Comparison of ENCODE assay signal across 29 mouse cellular contexts in genomic region chr8:105601301-105601700, GRCm38 (mm10). TPM values are rescaled to one million over a fixed set of nuclear protein-coding genes. Genes with fewer than 3 reads are reported as not detected.
DNase-seq lines count a peak whose midpoint lies in the region; ATAC-seq and TF ChIP-seq lines count a peak whose summit lies in the region.
"Had no signal": no experiment of that assay in that cellular context is flagged by ENCODE, and none has a peak within 500 bp of the region (broad histone marks: within the 10 kb centered on the region; RNA-seq: fewer than 3 reads in every experiment).

No protein-coding gene starts in this region.

- DNase-seq in adrenal gland, adult (ENCODE audit: inconsistent age in 2 of 2, low spot score in 1 of 2): peak; percentile 61 to 70
- no peak for DNase-seq in adrenal gland, postnatal 14 days
- no peak for DNase-seq in hindbrain, embryonic 14.5 days (ENCODE audit: low spot score)
- DNase-seq in brain, adult 2 months (ENCODE audit: low read depth, low spot score): peak; percentile 79
- no peak for DNase-seq in lung, postnatal 0 days (ENCODE audit: low spot score)
- DNase-seq in urinary bladder, adult 2 months (ENCODE audit: low spot score): no peak
- DNase-seq in cerebellum, adult 2 months: no peak
- DNase-seq: adrenal gland, postnatal 10 days; B cell, adult 2 months; cerebellum, adult 11-12 months; cerebellum, adult 9-10 months; cerebellum, postnatal 14 days; gastrocnemius, adult 2 months; gastrocnemius, postnatal 14 days; heart, adult 18-20 months; heart, postnatal 14 days; heart, postnatal 4 days; kidney, adult 11 months had no signal

- no peaks in the 10 kb centered on the region for H3K9me3 ChIP-seq in hindbrain, embryonic 13.5 days
- H3K9me3 ChIP-seq in hindbrain, embryonic 14.5 days (ENCODE audit: control insufficient read depth, low read length): no peaks in the 10 kb centered on the region
- H3K9me3 ChIP-seq in lung, postnatal 0 days (ENCODE audit: low read length): no peaks in the 10 kb centered on the region
- H3K9me3 ChIP-seq: forebrain, embryonic 10.5 days; forebrain, embryonic 13.5 days; heart, embryonic 13.5 days; intestine, embryonic 15.5 days had no signal

- H3K27me3 ChIP-seq in hindbrain, embryonic 13.5 days: no peaks in the 10 kb centered on the region
- no peaks in the 10 kb centered on the region for H3K27me3 ChIP-seq in hindbrain, embryonic 14.5 days (ENCODE audit: control insufficient read depth, insufficient read depth, low read length)
- no peaks in the 10 kb centered on the region for H3K27me3 ChIP-seq in lung, postnatal 0 days (replicated peaks; ENCODE audit: insufficient read depth, low read length)
- H3K27me3 ChIP-seq in cerebellum, adult 2 months (ENCODE audit: control insufficient read depth, insufficient read depth, low read length): no peaks in the 10 kb centered on the region
- H3K27me3 ChIP-seq: heart, embryonic 13.5 days; intestine, embryonic 15.5 days; Patski had no signal

- no peaks in the 10 kb centered on the region for H3K36me3 ChIP-seq in hindbrain, embryonic 13.5 days
- no peaks in the 10 kb centered on the region for H3K36me3 ChIP-seq in hindbrain, embryonic 14.5 days (replicated peaks; ENCODE audit: control insufficient read depth, insufficient read depth)
- no peaks in the 10 kb centered on the region for H3K36me3 ChIP-seq in lung, postnatal 0 days (ENCODE audit: insufficient read depth, low read length)
- H3K36me3 ChIP-seq: forebrain, embryonic 10.5 days; heart, embryonic 13.5 days; intestine, embryonic 15.5 days had no signal

- H3K4me1 ChIP-seq in hindbrain, embryonic 13.5 days (replicated peaks): peaks cover 17% of the 10 kb centered on the region
- peaks cover 7% of the 10 kb centered on the region for H3K4me1 ChIP-seq in hindbrain, embryonic 14.5 days (replicated peaks; ENCODE audit: control insufficient read depth, insufficient read depth, low read length)
- 0 out of 2 replicates have a peak, but pooled peaks cover 4% of the 10 kb centered on the region for H3K4me1 ChIP-seq in lung, postnatal 0 days (ENCODE audit: insufficient read depth, low read depth, low read length)
- peaks cover 3% of the 10 kb centered on the region; the same call in 1 of the 2 replicates for H3K4me1 ChIP-seq in cerebellum, adult 2 months (ENCODE audit: control insufficient read depth, insufficient read depth, low read length)

- peak overlapping the region; percentile 35; the same call in 1 of the 2 replicates for H3K9ac ChIP-seq in hindbrain, embryonic 13.5 days
- no peak overlapping the region for H3K9ac ChIP-seq in hindbrain, embryonic 14.5 days
- H3K9ac ChIP-seq in lung, postnatal 0 days (replicated peaks; ENCODE audit: low read depth): no peak overlapping the region
- H3K9ac ChIP-seq: forebrain, embryonic 13.5 days; heart, embryonic 13.5 days; intestine, embryonic 15.5 days had no signal

- WGBS in hindbrain, embryonic 13.5 days: 73% methylated on average over 5 of the region's 5 CpGs
- whole genome bisulfite sequencing in hindbrain, embryonic 14.5 days: 77% methylated on average over 5 of the region's 5 CpGs
- WGBS in lung, postnatal 0 days: 71% methylated on average over 5 of the region's 5 CpGs
- WGBS in cerebellum, adult 2 months: 76% methylated on average over 5 of the region's 5 CpGs

- no peak overlapping the region for H3K27ac ChIP-seq in hindbrain, embryonic 13.5 days
- no peak overlapping the region for H3K27ac ChIP-seq in hindbrain, embryonic 14.5 days
- no peak overlapping the region for H3K27ac ChIP-seq in lung, postnatal 0 days (ENCODE audit: low read length)
- H3K27ac ChIP-seq in cerebellum, adult 2 months (ENCODE audit: insufficient read depth, low read length): no peak overlapping the region
- H3K27ac ChIP-seq: forebrain, embryonic 10.5 days; forebrain, embryonic 13.5 days; gastrocnemius, adult 2 months; heart, embryonic 13.5 days; intestine, embryonic 15.5 days had no signal

- TF ChIP-seq CTCF in lung, postnatal 0 days (IDR thresholded peaks at IDR 0.05): no peak
- no peak for TF ChIP-seq CTCF in cerebellum, adult 2 months (IDR thresholded peaks at IDR 0.05; ENCODE audit: borderline replicate concordance, insufficient read depth, low read depth, low read length)

- TF ChIP-seq POLR2A in cerebellum, adult 2 months (IDR thresholded peaks at IDR 0.05; ENCODE audit: borderline replicate concordance, insufficient read depth, low read length): no peak

- no peak for ATAC-seq in hindbrain, embryonic 13.5 days (ENCODE audit: low FRiP score)
- ATAC-seq in hindbrain, embryonic 14.5 days (ENCODE audit: low FRiP score): no peak
- no peak for ATAC-seq in lung, postnatal 0 days
- ATAC-seq: CD4-positive, CD25-positive, alpha-beta regulatory T cell, adult 4 months; forebrain, embryonic 13.5 days; forebrain, embryonic 16.5 days; hindbrain, embryonic 16.5 days; intestine, embryonic 15.5 days; Patski had no signal

- H3K4me3 ChIP-seq in hindbrain, embryonic 13.5 days: no peak overlapping the region
- no peak overlapping the region for H3K4me3 ChIP-seq in hindbrain, embryonic 14.5 days (replicated peaks; ENCODE audit: low read length)
- no peak overlapping the region for H3K4me3 ChIP-seq in lung, postnatal 0 days (ENCODE audit: low read depth, low read length)
- no peak overlapping the region for H3K4me3 ChIP-seq in cerebellum, adult 2 months (replicated peaks; ENCODE audit: insufficient read depth, low read depth, low read length)
- H3K4me3 ChIP-seq: forebrain, embryonic 10.5 days; forebrain, embryonic 13.5 days; gastrocnemius, adult 2 months; heart, embryonic 13.5 days; intestine, embryonic 15.5 days had no signal

- H3K4me2 ChIP-seq in hindbrain, embryonic 13.5 days: no peak overlapping the region
- no peak overlapping the region for H3K4me2 ChIP-seq in hindbrain, embryonic 14.5 days (replicated peaks)
- no peak overlapping the region for H3K4me2 ChIP-seq in lung, postnatal 0 days (replicated peaks; ENCODE audit: low read depth, low read length)
- H3K4me2 ChIP-seq: forebrain, embryonic 13.5 days; heart, embryonic 13.5 days; intestine, embryonic 15.5 days had no signal

- TF ChIP-seq EP300 in lung, postnatal 0 days (IDR thresholded peaks at IDR 0.05): no peak

RNA-seq across cellular contexts. Expression of gene Ripor1, which starts 3.8 kb away (rescaled TPM):
- total RNA-seq in adrenal gland, postnatal 14 days (2021): 33.9 and 39.8 TPM in 2 replicates
- polyA plus RNA-seq in hindbrain, embryonic 13.5 days (2015; fragmentation: Nextera tagmentation; extraction: Ambion mirVana): 26.6 and 27.1 TPM in 2 replicates
- 30.6 and 32.6 TPM in 2 replicates for polyA plus RNA-seq in hindbrain, embryonic 14.5 days (2014; fragmentation: Nextera tagmentation; extraction: Ambion mirVana)
- 25.5 and 28.5 TPM in 2 replicates for polyA plus RNA-seq in lung, postnatal 0 days (2015; fragmentation: Nextera tagmentation; extraction: Ambion mirVana)
- 12.1 and 26.0 TPM in 2 replicates for polyA plus RNA-seq in urinary bladder, adult 2 months (2012; rRNA removed)
- 33.4 and 35.9 TPM in 2 replicates for polyA plus RNA-seq in cerebellum, adult 2 months (2012; rRNA removed)

RNA-seq across cellular contexts. Expression of gene Ctcf, which starts 35.1 kb away (rescaled TPM):
- 58.4 and 70.4 TPM in 2 replicates for total RNA-seq in adrenal gland, postnatal 14 days (2021)
- polyA plus RNA-seq in hindbrain, embryonic 13.5 days (2015; fragmentation: Nextera tagmentation; extraction: Ambion mirVana): 114 and 120 TPM in 2 replicates
- polyA plus RNA-seq in hindbrain, embryonic 14.5 days (2014; fragmentation: Nextera tagmentation; extraction: Ambion mirVana): 76.9 and 79.1 TPM in 2 replicates
- 71.3 and 73.6 TPM in 2 replicates for polyA plus RNA-seq in lung, postnatal 0 days (2015; fragmentation: Nextera tagmentation; extraction: Ambion mirVana)
- polyA plus RNA-seq in urinary bladder, adult 2 months (2012; rRNA removed): 21.6 and 31.5 TPM in 2 replicates
- polyA plus RNA-seq in cerebellum, adult 2 months (2012; rRNA removed): 41.6 and 45.7 TPM in 2 replicates

RNA-seq across cellular contexts. Expression of gene Atp6v0d1, which starts 35.5 kb away (rescaled TPM):
- total RNA-seq in adrenal gland, postnatal 14 days (2021): 90.6 and 97.4 TPM in 2 replicates
- 201 and 203 TPM in 2 replicates for polyA plus RNA-seq in hindbrain, embryonic 13.5 days (2015; fragmentation: Nextera tagmentation; extraction: Ambion mirVana)
- 231 and 245 TPM in 2 replicates for polyA plus RNA-seq in hindbrain, embryonic 14.5 days (2014; fragmentation: Nextera tagmentation; extraction: Ambion mirVana)
- polyA plus RNA-seq in lung, postnatal 0 days (2015; fragmentation: Nextera tagmentation; extraction: Ambion mirVana): 141 and 146 TPM in 2 replicates
- 144 and 148 TPM in 2 replicates for polyA plus RNA-seq in urinary bladder, adult 2 months (2012; rRNA removed)
- 333 and 336 TPM in 2 replicates for polyA plus RNA-seq in cerebellum, adult 2 months (2012; rRNA removed)

RNA-seq across cellular contexts. Expression of gene Agrp, which starts 35.9 kb away (rescaled TPM):
- 0.93 and 1.0 TPM in 2 replicates for total RNA-seq in adrenal gland, postnatal 14 days (2021)
- polyA plus RNA-seq in hindbrain, embryonic 13.5 days (2015; fragmentation: Nextera tagmentation; extraction: Ambion mirVana): 0.43 and 1.2 TPM in 2 replicates
- 0.84 TPM in 1 of 2 replicates, not detected in the other for polyA plus RNA-seq in hindbrain, embryonic 14.5 days (2014; fragmentation: Nextera tagmentation; extraction: Ambion mirVana)
- polyA plus RNA-seq in lung, postnatal 0 days (2015; fragmentation: Nextera tagmentation; extraction: Ambion mirVana): 0.44 and 0.75 TPM in 2 replicates
- polyA plus RNA-seq in urinary bladder, adult 2 months (2012; rRNA removed): 0.27 and 0.89 TPM in 2 replicates
- polyA plus RNA-seq in cerebellum, adult 2 months (2012; rRNA removed): 0.36 and 1.00 TPM in 2 replicates
- total RNA-seq: heart, adult 18-20 months; heart, postnatal 14 days; heart, postnatal 4 days; MEL had no signal
- polyA plus RNA-seq: heart, embryonic 16.5 days had no signal

Comparison
In these comparisons a context has a peak if more than half of its experiments do, and no peak if none do; other contexts are left out.
1. DNase-seq: peak in adrenal gland, adult (2 of 2) and brain, adult 2 months (single experiment); none in adrenal gland, postnatal 14 days (single experiment), hindbrain, embryonic 14.5 days (single experiment), lung, postnatal 0 days (single experiment), urinary bladder, adult 2 months (single experiment) and cerebellum, adult 2 months (0 of 2).